Mouse (Mus musculus) stomach, embryonic 15.5 days (tissue): ENCODE data around the gene Zmiz1. TPM values are rescaled to one million over a fixed set of nuclear protein-coding genes. Genes with fewer than 3 reads are reported as not detected.

Source experiments
- ATAC-seq: fragments of 200-750 bp; cut with Nextera tagmentation; 2 replicates; pipeline ENCODE4 v1.8.0; 2017; ENCODE audit warnings: low read depth, moderate number of reproducible peaks, moderate TSS enrichment; ENCODE audit not compliant: insufficient read depth, low FRiP score
- H3K27ac ChIP-seq: fragments of 300-500 bp; sonication (generic); 2 replicates; pipeline ENCODE4 v1.5.1; 2015; ENCODE audit warnings: mild to moderate bottlenecking, inconsistent platforms
- H3K27me3 ChIP-seq: fragments of 300-500 bp; sonication (generic); replicated peaks from 2 replicates; pipeline ENCODE4 v1.6.1; 2015; ENCODE audit warnings: inconsistent platforms
- H3K36me3 ChIP-seq: fragments of 300-500 bp; sonication (generic); 2 replicates; pipeline ENCODE4 v1.6.1; 2015; ENCODE audit warnings: inconsistent platforms
- H3K4me1 ChIP-seq: fragments of 300-500 bp; sonication (generic); 2 replicates; pipeline ENCODE4 v1.6.1; 2015; ENCODE audit warnings: inconsistent platforms
- H3K4me2 ChIP-seq: fragments of 300-500 bp; sonication (generic); 2 replicates; pipeline ENCODE4 v1.6.1; 2015; ENCODE audit warnings: mild to moderate bottlenecking, inconsistent platforms
- H3K4me3 ChIP-seq: fragments of 300-500 bp; sonication (generic); replicated peaks from 2 replicates; pipeline ENCODE4 v1.5.1; 2015; ENCODE audit warnings: inconsistent platforms
- H3K9ac ChIP-seq: fragments of 300-500 bp; sonication (generic); 2 replicates; pipeline ENCODE4 v1.6.1; 2015; ENCODE audit warnings: inconsistent platforms
- H3K9me3 ChIP-seq: fragments of 300-500 bp; sonication (generic); 2 replicates; pipeline ENCODE4 v1.6.1; 2016; ENCODE audit warnings: inconsistent platforms
- WGBS: fragments of 180-500 bp; shearing (Covaris S2); methylation state at CpG from one replicate; pipeline ENCODE4 v1.1.7; 2015; 5-methylcytosine and 5-hydroxymethylcytosine counted together
- polyA plus RNA-seq: library from polyadenylated mRNA; unstranded; fragments of >200 nt; fragmentation: Nextera tagmentation; extraction: Ambion mirVana; gene quantifications from 2 replicates; pipeline ENCODE4 v1.2.1, GENCODE M21; 2015

The Zmiz1 gene
- polyA plus RNA-seq, 1 experiment from 2014 or later = 29.0 TPM

GRCm38 (mm10) chr14:25664310-25664695 is 205.3 kb downstream of the Zmiz1 start:
- H3K27me3 ChIP-seq = no peaks in the 10 kb centered on the region
- no peak overlapping the region for H3K4me3 ChIP-seq
- ATAC-seq = no peak
- H3K4me1 ChIP-seq = no peaks in the 10 kb centered on the region
- no peak overlapping the region for H3K4me2 ChIP-seq
- H3K9ac ChIP-seq = no peak overlapping the region
- H3K27ac ChIP-seq = no peak overlapping the region
- 76% methylated on average over 7 of the region's 7 CpGs for WGBS
- no peaks in the 10 kb centered on the region for H3K9me3 ChIP-seq
- peaks cover 38% of the 10 kb centered on the region for H3K36me3 ChIP-seq

DNA sequence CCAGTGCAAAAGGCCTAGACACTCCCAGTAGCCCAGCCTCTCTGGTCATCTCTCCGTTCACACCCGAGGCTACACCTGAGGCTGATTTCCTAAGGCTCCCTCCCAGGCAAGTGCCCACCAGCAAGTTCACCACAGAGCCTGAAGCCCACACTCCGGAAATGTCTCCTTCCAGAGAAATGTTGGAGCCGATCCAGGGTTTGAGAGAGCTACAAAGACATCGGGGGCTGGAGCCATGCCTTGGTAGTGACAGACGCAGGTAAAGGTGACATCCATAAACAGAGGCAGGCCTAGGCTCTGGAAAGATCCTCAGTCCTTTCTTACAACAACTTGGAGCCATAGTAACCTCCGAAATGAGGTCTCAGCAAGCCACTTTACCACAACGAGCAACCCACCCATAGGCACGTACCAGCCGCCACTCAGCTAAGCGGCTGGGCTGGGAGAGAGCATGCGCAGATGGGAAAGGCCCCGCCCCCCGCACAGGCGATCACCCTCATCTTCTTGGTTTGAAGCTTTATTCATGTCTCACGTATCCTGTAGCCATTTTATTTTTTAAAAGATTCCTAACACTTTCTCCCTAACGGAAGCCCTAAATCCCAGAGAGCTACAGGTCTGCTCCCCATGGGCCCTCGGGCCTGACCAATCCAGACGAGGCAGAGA is 206.5 kb downstream of the Zmiz1 start:
- H3K4me2 ChIP-seq = no peak overlapping the region
- H3K9me3 ChIP-seq = no peaks in the 10 kb centered on the region
- no peak overlapping the region; the same call in 1 of the 2 replicates for H3K27ac ChIP-seq
- no peak overlapping the region for H3K4me3 ChIP-seq
- no peak overlapping the region for H3K9ac ChIP-seq
- 79% methylated on average over 19 of the region's 19 CpGs for WGBS
- H3K4me1 ChIP-seq = no peaks in the 10 kb centered on the region
- no peak for ATAC-seq
- peaks cover 32% of the 10 kb centered on the region for H3K36me3 ChIP-seq
- H3K27me3 ChIP-seq = no peaks in the 10 kb centered on the region

DNA sequence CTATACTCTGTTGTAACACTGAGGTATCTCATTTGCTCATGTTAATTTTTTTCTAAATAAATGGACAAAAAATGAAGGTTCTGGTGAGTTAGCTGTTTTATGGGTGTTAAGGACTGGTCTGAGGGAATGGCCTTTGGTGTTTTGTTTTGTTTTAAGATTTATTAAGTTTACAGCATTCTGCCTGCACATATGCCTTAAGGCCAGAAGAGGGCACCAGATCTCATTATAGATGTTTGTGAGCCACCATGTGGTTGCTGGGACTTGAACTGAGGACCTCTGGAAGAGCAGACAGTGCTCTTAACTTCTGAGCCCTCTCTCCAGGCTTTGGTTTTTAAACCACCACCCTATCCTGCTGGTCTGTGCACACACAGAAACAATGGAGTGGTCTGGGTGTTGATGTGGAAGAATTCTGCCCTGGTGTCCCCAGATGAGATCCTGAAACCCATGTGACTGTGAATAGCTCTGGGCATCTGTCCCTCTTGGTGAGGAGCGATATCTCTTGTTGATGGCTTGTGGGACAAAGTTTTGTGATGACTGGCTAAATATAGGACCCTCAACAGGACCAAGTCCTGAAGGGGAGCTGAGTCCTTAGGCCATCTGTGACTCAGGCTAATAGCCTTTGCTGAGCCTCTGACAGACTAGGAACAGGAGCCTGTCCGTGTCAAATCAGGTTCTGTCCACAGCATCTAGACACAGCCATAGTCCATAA is 207.8 kb downstream of the Zmiz1 start:
- H3K36me3 ChIP-seq = peaks cover 29% of the 10 kb centered on the region

GRCm38 (mm10) chr14:25667587-25667986 is 208.6 kb downstream of the Zmiz1 start:
- H3K27ac ChIP-seq = no peak overlapping the region
- H3K4me1 ChIP-seq = no peaks in the 10 kb centered on the region
- H3K9ac ChIP-seq = no peak overlapping the region
- H3K4me3 ChIP-seq = no peak overlapping the region
- no peak for ATAC-seq
- H3K4me2 ChIP-seq = no peak overlapping the region
- peaks cover 22% of the 10 kb centered on the region for H3K36me3 ChIP-seq
- WGBS = 47% methylated on average over 3 of the region's 3 CpGs
- H3K9me3 ChIP-seq = no peaks in the 10 kb centered on the region
- H3K27me3 ChIP-seq = no peaks in the 10 kb centered on the region

More for the DNA sequence above, 207.8 kb downstream of the Zmiz1 start:
- Histone ChIP-seq H3K27me3 (no peaks in the 10 kb centered on the region), H3K4me2 (no peak overlapping the region), H3K4me3 (no peak overlapping the region), H3K9ac (no peak overlapping the region), H3K9me3 (no peaks in the 10 kb centered on the region), H3K4me1 (no peaks in the 10 kb centered on the region), H3K27ac (no peak overlapping the region)
- 84% methylated on average over 2 of the region's 2 CpGs for WGBS
- no peak for ATAC-seq

GRCm38 (mm10) chr14:25679625-25680024 is 220.6 kb downstream of the Zmiz1 start:
- no peak for ATAC-seq
- no peak overlapping the region for H3K4me2 ChIP-seq
- WGBS = 48% methylated on average over 7 of the region's 7 CpGs

DNA sequence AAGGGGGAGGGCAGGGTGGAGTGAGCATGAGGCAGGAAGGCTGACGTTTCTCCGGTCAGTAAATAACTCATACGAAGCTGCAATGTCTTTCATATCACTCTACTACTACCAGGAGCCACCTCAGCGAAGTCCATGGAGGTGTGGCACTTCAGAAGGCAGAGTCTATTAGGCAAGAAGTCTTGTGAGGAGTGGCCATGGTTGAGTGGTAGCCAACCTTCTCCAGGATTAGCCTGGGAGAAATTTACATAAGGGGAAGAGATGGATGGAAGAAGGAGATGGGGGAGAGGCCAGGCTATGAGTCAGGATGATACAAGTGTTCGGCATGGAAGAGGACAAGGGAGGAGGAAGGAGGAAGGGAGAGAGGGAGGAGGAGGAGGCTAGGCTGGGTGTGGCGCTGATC is 223.0 kb downstream of the Zmiz1 start:
- Histone ChIP-seq H3K9me3 (no peaks in the 10 kb centered on the region), H3K27ac (no peak overlapping the region), H3K36me3 (no peaks in the 10 kb centered on the region), H3K4me1 (peaks cover 5% of the 10 kb centered on the region; the same call in 1 of the 2 replicates), H3K27me3 (no peaks in the 10 kb centered on the region), H3K9ac (no peak overlapping the region), H3K4me3 (no peak overlapping the region), H3K4me2 (no peak overlapping the region)
- 70% methylated on average over 6 of the region's 6 CpGs for WGBS
- ATAC-seq = no peak

More at GRCm38 (mm10) chr14:25679625-25680024, 220.6 kb downstream of the Zmiz1 start:
- Histone ChIP-seq H3K27me3 (no peaks in the 10 kb centered on the region), H3K4me3 (no peak overlapping the region), H3K36me3 (no peaks in the 10 kb centered on the region), H3K9ac (no peak overlapping the region), H3K4me1 (no peaks in the 10 kb centered on the region), H3K27ac (no peak overlapping the region), H3K9me3 (no peaks in the 10 kb centered on the region)

GRCm38 (mm10) chr14:25686216-25686945 is 227.4 kb downstream of the Zmiz1 start:
- Histone ChIP-seq H3K27me3 (no peaks in the 10 kb centered on the region), H3K4me2 (no peak overlapping the region), H3K4me3 (no peak overlapping the region), H3K36me3 (no peaks in the 10 kb centered on the region), H3K4me1 (peaks cover 5% of the 10 kb centered on the region; the same call in 1 of the 2 replicates), H3K9ac (no peak overlapping the region), H3K27ac (peak overlapping the region; percentile 87), H3K9me3 (no peaks in the 10 kb centered on the region)
- peak; percentile 70 for ATAC-seq
- WGBS = 60% methylated on average over 7 of the region's 7 CpGs

- H3K4me2 ChIP-seq = no peak overlapping the region
- no peaks in the 10 kb centered on the region for H3K9me3 ChIP-seq
- peak overlapping the region; percentile 87 for H3K27ac ChIP-seq
- no peak overlapping the region for H3K4me3 ChIP-seq
- H3K27me3 ChIP-seq = no peaks in the 10 kb centered on the region
- WGBS = 56% methylated on average over 10 of the region's 10 CpGs
- peaks cover 5% of the 10 kb centered on the region; the same call in 1 of the 2 replicates for H3K4me1 ChIP-seq
- no peak overlapping the region for H3K9ac ChIP-seq
- ATAC-seq = peak; percentile 74
- no peaks in the 10 kb centered on the region for H3K36me3 ChIP-seq
Measured at GRCm38 (mm10) chr14:25686983-25687901, 228.3 kb downstream of the Zmiz1 start.

DNA sequence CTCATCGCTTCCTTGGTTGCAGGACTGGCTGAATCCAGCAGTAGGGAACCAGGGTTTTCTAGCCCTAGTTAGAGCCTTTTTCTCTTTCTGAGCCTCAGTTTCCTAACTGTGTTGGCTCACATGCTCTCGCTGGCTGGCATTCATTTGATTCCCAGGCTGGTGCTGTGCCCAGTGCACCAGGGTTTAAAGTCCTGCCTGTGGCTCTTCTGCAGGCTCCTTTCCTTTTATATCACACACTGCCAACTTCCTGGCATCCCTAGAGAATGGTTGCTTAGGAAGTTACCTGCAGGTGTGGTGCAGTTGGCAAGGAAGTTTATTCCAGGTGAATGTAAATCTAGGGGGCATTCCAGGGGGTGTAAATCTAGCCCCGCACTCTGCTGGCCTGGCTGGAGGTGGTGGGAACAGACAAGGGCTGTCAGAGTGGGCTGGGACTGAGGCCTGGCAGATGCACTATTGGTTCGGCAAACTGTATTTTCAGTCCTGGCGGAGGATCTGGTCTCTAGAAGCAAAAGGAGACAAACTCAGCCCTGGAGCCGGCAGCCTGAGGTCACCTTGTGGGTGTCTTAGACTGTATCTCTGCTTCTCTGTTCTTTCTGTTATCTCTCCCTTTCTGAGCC is 234.4 kb downstream of the Zmiz1 start:
- 0 out of 2 replicates have a peak, but pooled peaks have one; percentile 6 for ATAC-seq
- no peak overlapping the region for H3K9ac ChIP-seq
- peaks cover 9% of the 10 kb centered on the region for H3K36me3 ChIP-seq
- no peaks in the 10 kb centered on the region for H3K9me3 ChIP-seq
- peak overlapping the region; percentile 73; the same call in 1 of the 2 replicates for H3K27ac ChIP-seq
- H3K4me3 ChIP-seq = peak overlapping the region; percentile 94
- no peaks in the 10 kb centered on the region for H3K27me3 ChIP-seq
- H3K4me2 ChIP-seq = peak overlapping the region; percentile 93
- peaks cover 20% of the 10 kb centered on the region for H3K4me1 ChIP-seq
- 53% methylated on average over 6 of the region's 6 CpGs for WGBS

DNA sequence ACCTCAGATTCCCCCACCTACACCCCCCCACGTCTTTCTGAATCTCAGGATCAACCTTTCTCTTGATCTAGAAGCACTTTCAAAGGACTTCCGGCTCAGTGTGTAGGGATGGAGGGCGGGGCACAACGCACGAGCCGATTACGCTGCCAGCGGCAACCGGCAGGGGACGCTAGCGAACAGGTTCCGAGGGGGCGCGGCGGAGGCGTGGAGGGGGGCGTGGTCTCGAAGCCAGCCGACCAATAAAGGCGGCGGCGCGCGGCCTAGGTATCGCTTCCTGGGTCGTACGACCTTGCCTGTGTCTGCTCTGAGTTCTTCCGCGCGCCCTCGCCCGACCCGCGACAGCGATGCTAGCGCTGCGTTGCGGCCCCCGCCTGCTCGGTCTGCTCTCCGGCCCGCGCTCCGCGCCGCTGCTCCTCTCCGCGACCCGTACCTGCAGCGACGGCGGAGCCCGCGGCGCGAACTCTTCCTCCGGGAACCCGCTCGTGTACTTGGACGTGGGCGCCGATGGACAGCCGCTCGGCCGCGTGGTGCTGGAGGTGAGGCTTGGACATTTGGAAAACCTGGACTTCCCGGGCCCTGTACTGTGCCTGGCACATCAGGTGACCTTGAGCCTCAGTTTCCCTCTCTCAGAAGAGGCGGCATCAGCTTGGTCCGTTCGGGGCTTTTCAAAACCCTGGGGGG is 235.0 kb downstream of the Zmiz1 start, which contains the start of gene Ppif:
Gene Ppif (plus strand): TSS at position 267 of the 681 bp plus-strand sequence.
- peak within 1 kb of the TSS; percentile 94 for H3K4me3 ChIP-seq
- peaks cover 20% of the 10 kb centered on the region for H3K4me1 ChIP-seq
- peak within 1 kb of the TSS; percentile 76 for H3K9ac ChIP-seq
- H3K9me3 ChIP-seq = no peaks in the 10 kb centered on the region
- under 1% methylated on average over 70 of the region's 70 CpGs for WGBS
- H3K36me3 ChIP-seq = peaks cover 13% of the 10 kb centered on the region
- peak; percentile 90 for ATAC-seq
- H3K27ac ChIP-seq = peak within 1 kb of the TSS; percentile 73
- peak within 1 kb of the TSS; percentile 93 for H3K4me2 ChIP-seq
- no peaks in the 10 kb centered on the region for H3K27me3 ChIP-seq
